Mouse (Mus musculus) olfactory bulb, adult 2 months (tissue): ENCODE results near the gene Tnn.

ENCODE experiments used
- CTCF ChIP-seq: fragments of 200-500 bp; IDR thresholded peaks from 2 replicates; pipeline ENCODE4 v1.5.1; 2012; ENCODE audit warnings: low read depth, mild to moderate bottlenecking, low read length, moderate library complexity; ENCODE audit not compliant: insufficient read depth
- POLR2A ChIP-seq: fragments of 200-500 bp; IDR thresholded peaks from 2 replicates; pipeline ENCODE4 v1.6.1; 2012; ENCODE audit warnings: mild to moderate bottlenecking, low read depth, low read length, moderate library complexity; ENCODE audit not compliant: insufficient read depth

GRCm38 (mm10) chr1:160084239-160084638 lies 69.1 kb downstream of the Tnn start:
- no peak for TF ChIP-seq CTCF
- TF ChIP-seq POLR2A: no peak
